Mouse (Mus musculus) limb, embryonic 11.5 days (tissue): ENCODE measurements at regions not wholly inside any gene's neighbourhood (a gene's known extent, or its start where the extent isn't known, plus 50 kb on each side); places are given as distances from the start of the nearest gene placed in this dataset.

Source experiments
- ATAC-seq: fragments of 200-750 bp; cut with Nextera tagmentation; 2 replicates; pipeline ENCODE4 v1.8.0; 2017; ENCODE audit warnings: low read depth; ENCODE audit not compliant: insufficient number of reproducible peaks, low FRiP score, low TSS enrichment
- DNase-seq: peaks from one replicate; pipeline ENCODE4 v3.0.0-alpha.2; 2015; ENCODE audit warnings: low spot score
- H3K27ac ChIP-seq: fragments of 300-500 bp; sonication (generic); replicated peaks from 2 replicates; pipeline ENCODE4 v1.5.1; 2014; ENCODE audit warnings: low read depth, mild to moderate bottlenecking, low read length
- H3K27me3 ChIP-seq: fragments of 300-500 bp; sonication (generic); 2 replicates; pipeline ENCODE4 v1.6.1; 2014; ENCODE audit warnings: mild to moderate bottlenecking, low read length, mixed read lengths; ENCODE audit not compliant: control insufficient read depth, insufficient read depth
- H3K36me3 ChIP-seq: fragments of 300-500 bp; sonication (generic); 2 replicates; pipeline ENCODE4 v1.6.1; 2014; ENCODE audit warnings: mild to moderate bottlenecking, low read length, moderate library complexity, mixed read lengths; ENCODE audit not compliant: control insufficient read depth, insufficient read depth
- H3K4me1 ChIP-seq: fragments of 300-500 bp; sonication (generic); 2 replicates; pipeline ENCODE4 v1.6.1; 2014; ENCODE audit warnings: low read length, mixed read lengths; ENCODE audit not compliant: control insufficient read depth, insufficient read depth
- H3K4me2 ChIP-seq: fragments of 300-500 bp; sonication (generic); 2 replicates; pipeline ENCODE4 v1.6.1; 2014; ENCODE audit warnings: low read depth, mild to moderate bottlenecking, moderate library complexity; ENCODE audit not compliant: severe bottlenecking
- H3K4me3 ChIP-seq: fragments of 300-500 bp; sonication (generic); 2 replicates; pipeline ENCODE4 v1.5.1; 2014; ENCODE audit warnings: low read depth, low read length
- H3K9ac ChIP-seq: fragments of 300-500 bp; sonication (generic); 2 replicates; pipeline ENCODE4 v1.6.1; 2014; ENCODE audit warnings: mild to moderate bottlenecking, low read length
- H3K9me3 ChIP-seq: fragments of 300-500 bp; sonication (generic); 2 replicates; pipeline ENCODE4 v1.6.1; 2016; ENCODE audit warnings: low read length; ENCODE audit not compliant: control insufficient read depth
- WGBS: fragments of 180-500 bp; shearing (Covaris S2); extraction: QIAGEN DNeasy Blood & Tissue Kit; methylation state at CpG from one replicate; pipeline ENCODE4 v1.1.7; 2014; 5-methylcytosine and 5-hydroxymethylcytosine counted together

DNA sequence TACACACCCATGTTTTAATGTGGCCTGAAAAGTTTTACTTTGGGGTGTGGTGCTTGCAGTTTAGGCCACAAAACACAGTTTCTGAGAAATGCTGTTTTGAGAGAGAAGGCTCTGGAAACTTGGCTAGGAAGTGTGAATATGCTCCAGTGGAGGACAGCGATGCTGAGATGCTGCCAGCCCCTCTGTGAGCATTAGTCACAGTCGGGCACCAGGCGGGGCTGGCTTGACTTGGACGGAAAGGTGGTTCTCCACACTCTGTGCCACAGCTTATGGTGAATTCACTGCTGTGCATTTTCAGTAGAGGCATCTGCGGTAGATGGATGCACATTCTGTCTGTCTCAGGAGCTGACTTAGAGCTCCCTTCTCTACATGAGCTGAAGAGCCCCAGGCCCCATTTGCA lies 326.0 kb downstream of the 1500009L16Rik start:
- Histone ChIP-seq H3K9ac (no peak overlapping the region), H3K27me3 (no peaks in the 10 kb centered on the region), H3K4me1 (no peaks in the 10 kb centered on the region), H3K4me3 (no peak overlapping the region), H3K9me3 (no peaks in the 10 kb centered on the region), H3K4me2 (no peak overlapping the region), H3K27ac (no peak overlapping the region), H3K36me3 (no peaks in the 10 kb centered on the region)
- no peak for ATAC-seq
- 90% methylated on average over 5 of the region's 5 CpGs for WGBS
- no peak for DNase-seq

DNA sequence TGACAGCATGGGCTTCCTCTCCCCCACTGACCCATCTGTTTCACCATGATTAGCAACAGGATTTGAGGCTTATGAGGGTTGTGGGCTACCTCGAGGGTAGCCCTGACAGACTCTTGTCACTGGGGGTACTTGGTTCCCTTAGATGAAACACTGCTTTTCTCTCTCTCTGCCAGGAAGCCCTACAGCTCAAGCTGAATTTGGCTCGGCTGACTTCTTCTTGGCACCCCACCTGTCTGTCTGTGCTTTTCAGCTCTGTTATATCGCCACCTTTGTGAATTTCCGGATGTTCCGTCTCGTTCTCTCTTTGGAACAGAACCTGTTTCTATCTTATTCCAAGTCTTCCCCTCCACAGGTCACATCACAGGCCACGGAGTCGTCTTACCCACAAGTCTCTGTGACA lies 330.0 kb downstream of the 1500009L16Rik start:
- 93% methylated on average over 8 of the region's 8 CpGs for WGBS
- H3K4me1 ChIP-seq, result no peaks in the 10 kb centered on the region
- H3K27me3 ChIP-seq, result no peaks in the 10 kb centered on the region
- DNase-seq (no peak), ATAC-seq (no peak)
- no peaks in the 10 kb centered on the region for H3K36me3 ChIP-seq
- H3K9ac ChIP-seq, result no peak overlapping the region
- H3K27ac ChIP-seq, result no peak overlapping the region
- H3K9me3 ChIP-seq, result no peaks in the 10 kb centered on the region
- H3K4me3 ChIP-seq, result no peak overlapping the region
- H3K4me2 ChIP-seq, result no peak overlapping the region

DNA sequence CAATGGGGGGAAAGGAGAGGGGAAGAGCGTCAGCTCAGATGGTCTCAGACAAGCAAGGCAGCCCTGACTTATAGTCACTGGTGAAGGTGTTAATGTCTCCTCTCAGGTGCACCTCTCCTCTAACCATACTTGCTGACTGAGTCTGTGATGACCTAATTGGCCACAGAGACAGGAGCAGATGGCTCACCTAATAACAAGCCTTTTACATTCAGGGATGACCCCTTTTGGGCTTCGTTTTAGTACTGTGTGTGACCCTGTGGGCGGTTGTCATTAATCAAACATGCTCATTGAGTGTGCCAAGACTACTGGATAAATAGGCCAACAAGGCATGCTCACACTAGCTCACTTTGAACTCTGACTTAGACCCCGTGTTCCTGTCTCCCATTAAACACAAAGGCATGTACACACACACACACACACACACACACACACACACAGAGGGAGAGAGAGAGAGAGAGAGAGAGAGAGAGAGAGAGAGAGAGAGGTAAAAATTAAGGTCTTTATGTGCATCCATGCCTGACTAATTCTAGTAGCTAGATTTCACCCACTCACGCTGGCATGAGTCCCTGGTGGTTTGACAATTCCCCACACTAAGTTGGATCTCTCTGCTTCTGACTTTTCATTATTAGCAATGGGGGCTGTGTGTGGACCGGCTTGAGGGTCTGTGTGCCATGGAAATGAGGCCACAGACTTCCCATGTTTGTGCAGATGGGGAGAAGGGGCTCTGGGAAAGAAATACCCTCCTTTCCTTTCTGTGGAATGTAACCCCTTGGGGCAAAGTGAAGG lies 332.1 kb downstream of the 1500009L16Rik start:
- no peak for DNase-seq
- H3K4me1 ChIP-seq, result no peaks in the 10 kb centered on the region
- H3K4me2 ChIP-seq, result no peak overlapping the region
- no peak overlapping the region for H3K27ac ChIP-seq
- H3K9me3 ChIP-seq, result no peaks in the 10 kb centered on the region
- H3K27me3 ChIP-seq, result no peaks in the 10 kb centered on the region
- no peaks in the 10 kb centered on the region for H3K36me3 ChIP-seq
- ATAC-seq, result no peak
- H3K4me3 ChIP-seq, result no peak overlapping the region
- WGBS, result 77% methylated on average over 6 of the region's 6 CpGs
- no peak overlapping the region for H3K9ac ChIP-seq

DNA sequence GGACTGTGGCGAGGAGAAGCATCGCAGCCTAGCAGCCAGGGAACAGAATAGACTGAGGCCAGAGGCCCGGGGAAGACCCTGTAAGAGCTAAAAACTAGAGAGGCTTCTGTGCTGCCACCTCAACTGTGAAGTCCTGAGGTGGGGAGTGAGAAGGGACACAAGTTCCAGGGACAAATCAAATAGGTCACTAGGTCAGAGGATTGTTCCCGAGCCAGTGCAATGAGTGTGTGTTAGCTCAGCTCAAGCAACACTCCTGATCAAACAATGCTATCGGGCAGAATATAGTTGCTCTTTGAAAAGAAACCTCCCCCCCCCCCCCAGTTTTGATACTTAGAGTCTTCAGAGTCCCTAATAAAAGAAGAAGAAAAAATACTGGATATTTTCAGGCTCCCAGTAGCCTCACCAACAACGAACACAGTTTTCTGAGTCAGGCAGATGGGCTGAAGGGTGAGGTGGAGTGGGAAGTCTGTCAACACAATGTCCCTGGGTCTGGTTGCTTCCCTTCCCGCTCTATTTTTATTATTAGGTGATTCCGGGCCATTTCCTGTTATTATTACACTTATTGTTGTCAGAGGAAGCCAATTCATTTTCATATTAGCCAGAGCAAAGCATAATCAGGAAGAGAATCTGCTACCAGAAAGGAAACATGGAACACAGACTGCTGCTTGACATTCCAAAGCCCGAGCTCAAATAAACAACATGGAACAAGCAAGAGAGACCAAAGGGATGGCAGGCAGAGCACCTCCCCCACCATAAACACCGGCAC lies 332.9 kb downstream of the 1500009L16Rik start:
- DNase-seq (no peak), ATAC-seq (no peak)
- Histone ChIP-seq H3K4me2 (no peak overlapping the region), H3K27me3 (no peaks in the 10 kb centered on the region), H3K9ac (no peak overlapping the region), H3K4me3 (no peak overlapping the region), H3K9me3 (no peaks in the 10 kb centered on the region), H3K36me3 (no peaks in the 10 kb centered on the region), H3K27ac (no peak overlapping the region), H3K4me1 (peaks cover 2% of the 10 kb centered on the region; the same call in 1 of the 2 replicates)
- 74% methylated on average over 10 of the region's 10 CpGs for WGBS

- no peak for DNase-seq
- no peak overlapping the region for H3K9ac ChIP-seq
- 84% methylated on average over 14 of the region's 14 CpGs for WGBS
- no peaks in the 10 kb centered on the region for H3K27me3 ChIP-seq
- H3K4me1 ChIP-seq, result peaks cover 3% of the 10 kb centered on the region; the same call in 1 of the 2 replicates
- no peak for ATAC-seq
- no peaks in the 10 kb centered on the region for H3K9me3 ChIP-seq
- no peaks in the 10 kb centered on the region for H3K36me3 ChIP-seq
- H3K27ac ChIP-seq, result no peak overlapping the region
- H3K4me2 ChIP-seq, result no peak overlapping the region
- no peak overlapping the region for H3K4me3 ChIP-seq
Measured at GRCm38 (mm10) chr10:84056323-84057169, 333.9 kb downstream of the 1500009L16Rik start.

- H3K4me3 ChIP-seq, result no peak overlapping the region
- H3K9me3 ChIP-seq, result no peaks in the 10 kb centered on the region
- H3K27me3 ChIP-seq, result no peaks in the 10 kb centered on the region
- no peak overlapping the region for H3K27ac ChIP-seq
- DNase-seq (no peak), ATAC-seq (no peak)
- peaks cover 3% of the 10 kb centered on the region; the same call in 1 of the 2 replicates for H3K4me1 ChIP-seq
- H3K36me3 ChIP-seq, result no peaks in the 10 kb centered on the region
- H3K9ac ChIP-seq, result no peak overlapping the region
- 92% methylated on average over 2 of the region's 2 CpGs for WGBS
- no peak overlapping the region for H3K4me2 ChIP-seq
Measured at GRCm38 (mm10) chr10:84058301-84058700, 335.6 kb downstream of the 1500009L16Rik start.

DNA sequence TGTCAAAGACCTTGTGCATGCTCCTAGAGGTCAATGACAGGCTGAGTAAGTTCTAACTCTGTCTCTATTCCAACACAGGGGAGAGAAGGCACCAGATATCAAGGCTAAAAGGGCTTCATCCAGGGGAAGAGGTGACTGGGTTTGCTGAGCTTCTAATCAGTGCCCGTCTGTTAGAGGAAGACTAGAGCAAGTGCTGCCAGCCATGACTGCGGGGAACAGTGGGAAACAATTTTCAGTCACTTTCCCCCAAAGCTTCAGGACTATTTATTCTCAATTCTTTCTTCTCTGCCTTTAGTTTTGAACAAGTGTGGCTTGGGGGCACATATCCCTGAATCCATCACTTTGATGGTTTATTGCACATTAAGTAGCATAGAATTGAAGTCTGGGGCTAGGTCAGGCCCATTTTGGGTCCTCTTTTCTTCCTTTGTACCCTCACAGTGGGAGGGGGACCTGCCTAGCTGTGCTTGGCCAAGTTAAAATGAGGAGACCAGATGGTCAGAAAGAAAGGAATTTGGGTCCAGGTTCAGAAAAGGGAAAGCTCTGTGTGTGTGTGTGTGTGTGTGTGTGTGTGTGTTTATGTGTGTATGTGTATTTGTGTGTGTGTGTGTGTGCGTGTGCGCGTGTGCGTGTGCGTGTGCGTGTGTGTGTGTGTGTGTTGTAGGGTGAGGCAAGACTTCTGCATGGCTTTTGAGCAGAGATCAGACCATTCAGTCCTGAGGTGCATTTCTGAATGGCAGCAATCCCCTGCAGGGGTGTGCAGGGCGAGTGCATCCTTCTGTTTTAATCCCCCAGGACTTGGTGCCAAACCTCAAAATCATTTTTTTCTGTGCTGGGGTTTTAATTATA lies 337.2 kb downstream of the 1500009L16Rik start:
- Histone ChIP-seq H3K27ac (no peak overlapping the region), H3K9me3 (no peaks in the 10 kb centered on the region), H3K9ac (no peak overlapping the region), H3K4me2 (no peak overlapping the region), H3K4me1 (peaks cover 3% of the 10 kb centered on the region; the same call in 1 of the 2 replicates), H3K36me3 (no peaks in the 10 kb centered on the region), H3K4me3 (no peak overlapping the region), H3K27me3 (no peaks in the 10 kb centered on the region)
- ATAC-seq (no peak), DNase-seq (no peak)
- 83% methylated on average over 9 of the region's 9 CpGs for WGBS
